Comparison of ENCODE assay signal across 13 mouse cellular contexts in genomic region chr2:164440314-164440713, GRCm38 (mm10). TPM values are rescaled to one million over a fixed set of nuclear protein-coding genes. Genes with fewer than 3 reads are reported as not detected.
DNase-seq lines count a peak whose midpoint lies in the region; ATAC-seq and TF ChIP-seq lines count a peak whose summit lies in the region.
"Had no signal": no experiment of that assay in that cellular context is flagged by ENCODE, and none has a peak within 500 bp of the region (broad histone marks: within the 10 kb centered on the region; RNA-seq: fewer than 3 reads in every experiment).

No protein-coding gene starts in this region.

- H3K36me3 ChIP-seq in intestine, postnatal 0 days (ENCODE audit: control insufficient read depth, insufficient read depth): no peaks in the 10 kb centered on the region
- no peaks in the 10 kb centered on the region for H3K36me3 ChIP-seq in liver, embryonic 16.5 days (ENCODE audit: control insufficient read depth, insufficient read depth)
- H3K36me3 ChIP-seq in myocyte (ENCODE audit: control insufficient read depth, insufficient read depth): no peaks in the 10 kb centered on the region
- H3K36me3 ChIP-seq in forebrain, embryonic 15.5 days: no peaks in the 10 kb centered on the region

- no peak for TF ChIP-seq CTCF in layer of hippocampus, adult 2 months (conservative IDR thresholded peaks at IDR 0.05)
- TF ChIP-seq CTCF in intestine, postnatal 0 days (IDR thresholded peaks at IDR 0.05; ENCODE audit: low read depth): no peak

- DNase-seq in layer of hippocampus, adult 2 months (ENCODE audit: low spot score in 2 of 2): no peak
- DNase-seq in layer of hippocampus, adult 18-20 months (ENCODE audit: low spot score in 2 of 2): no peak
- DNase-seq in natural killer cell, adult 2 months (ENCODE audit: low spot score in 2 of 2): no peak
- DNase-seq: cerebellum, postnatal 25 days; gastrocnemius, postnatal 25 days; heart, postnatal 14 days had no signal

- no peak overlapping the region for H3ac ChIP-seq in myocyte (ENCODE audit: control insufficient read depth, insufficient read length)

- no peaks in the 10 kb centered on the region for H3K27me3 ChIP-seq in intestine, postnatal 0 days (replicated peaks; ENCODE audit: control insufficient read depth, insufficient read depth, low read length)
- H3K27me3 ChIP-seq in liver, embryonic 16.5 days (ENCODE audit: control insufficient read depth, insufficient read depth, low read depth, low read length): peaks cover 21% of the 10 kb centered on the region
- no peaks in the 10 kb centered on the region for H3K27me3 ChIP-seq in myocyte (ENCODE audit: control insufficient read depth, insufficient read depth, insufficient read length)
- H3K27me3 ChIP-seq in forebrain, embryonic 15.5 days: peaks cover 8% of the 10 kb centered on the region; the same call in 1 of the 2 replicates

- WGBS in intestine, postnatal 0 days: 30% methylated on average over 5 of the region's 5 CpGs
- 59% methylated on average over 5 of the region's 5 CpGs for WGBS in liver, embryonic 16.5 days (ENCODE audit: insufficient replicate concordance)
- 73% methylated on average over 5 of the region's 5 CpGs for WGBS in forebrain, embryonic 15.5 days

- ATAC-seq in intestine, postnatal 0 days: no peak
- ATAC-seq in liver, embryonic 16.5 days (ENCODE audit: low read depth): no peak
- no peak for ATAC-seq in forebrain, embryonic 15.5 days (replicated peaks)
- ATAC-seq in monocyte, adult 5-6 weeks (replicated peaks; ENCODE audit: insufficient number of reproducible peaks, low FRiP score, low TSS enrichment, poor library complexity, severe bottlenecking): no peak

- H3K4me3 ChIP-seq in layer of hippocampus, adult 2 months: peak overlapping the region; percentile 51
- H3K4me3 ChIP-seq in intestine, postnatal 0 days (ENCODE audit: low read depth, low read length): peak overlapping the region; percentile 73
- H3K4me3 ChIP-seq in liver, embryonic 16.5 days (ENCODE audit: low read depth, low read length): peak overlapping the region; percentile 13; the same call in 1 of the 2 replicates
- peak overlapping the region; percentile 96 for H3K4me3 ChIP-seq in myocyte
- no peak overlapping the region for H3K4me3 ChIP-seq in forebrain, embryonic 15.5 days

- H3K4me1 ChIP-seq in intestine, postnatal 0 days (replicated peaks; ENCODE audit: control insufficient read depth, insufficient read depth, low read length): peaks cover 8% of the 10 kb centered on the region; the same call in 1 of the 2 replicates
- H3K4me1 ChIP-seq in liver, embryonic 16.5 days (ENCODE audit: control insufficient read depth, low read depth, low read length): no peaks in the 10 kb centered on the region; the same call in none of the 2 replicates
- peaks cover 17% of the 10 kb centered on the region for H3K4me1 ChIP-seq in forebrain, embryonic 15.5 days

- H3K4me2 ChIP-seq in intestine, postnatal 0 days (replicated peaks; ENCODE audit: low read depth): peak overlapping the region; percentile 89
- H3K4me2 ChIP-seq in liver, embryonic 16.5 days (ENCODE audit: low read depth, low read length): peak overlapping the region; percentile 43; the same call in 1 of the 2 replicates
- peak overlapping the region; percentile 82 for H3K4me2 ChIP-seq in myocyte (ENCODE audit: low read depth)
- no peak overlapping the region for H3K4me2 ChIP-seq in forebrain, embryonic 15.5 days (replicated peaks)

- peak overlapping the region; percentile 81 for H3K27ac ChIP-seq in layer of hippocampus, adult 2 months
- no peak overlapping the region for H3K27ac ChIP-seq in intestine, postnatal 0 days (ENCODE audit: low read depth, low read length)
- no peak overlapping the region for H3K27ac ChIP-seq in liver, embryonic 16.5 days (ENCODE audit: low read length)
- no peak overlapping the region for H3K27ac ChIP-seq in forebrain, embryonic 15.5 days (replicated peaks)

- H3K9me3 ChIP-seq in intestine, postnatal 0 days (ENCODE audit: control insufficient read depth): no peaks in the 10 kb centered on the region
- H3K9me3 ChIP-seq in liver, embryonic 16.5 days (replicated peaks; ENCODE audit: control insufficient read depth, low read length): no peaks in the 10 kb centered on the region
- no peaks in the 10 kb centered on the region for H3K9me3 ChIP-seq in forebrain, embryonic 15.5 days

- no peak overlapping the region for H3K9ac ChIP-seq in intestine, postnatal 0 days (ENCODE audit: low read depth, low read length)
- H3K9ac ChIP-seq in liver, embryonic 16.5 days (ENCODE audit: low read depth, low read length): no peak overlapping the region
- H3K9ac ChIP-seq in forebrain, embryonic 15.5 days (replicated peaks): no peak overlapping the region

- H3K79me2 ChIP-seq in myocyte (ENCODE audit: control insufficient read depth, insufficient read depth): peaks cover 72% of the 10 kb centered on the region

- TF ChIP-seq POLR2A in myocyte (IDR thresholded peaks at IDR 0.05; ENCODE audit: insufficient read length, low read depth): no peak

TF ChIP-seq in myocyte, 11 proteins besides CTCF, POLR2A, EP300 and RAD21:
- no peak for TF ChIP-seq E2F4 (IDR thresholded peaks at IDR 0.05; ENCODE audit: insufficient read depth)
- TF ChIP-seq TCF12 (IDR thresholded peaks at IDR 0.05; ENCODE audit: insufficient read depth, poor library complexity, severe bottlenecking): no peak
- no peak for TF ChIP-seq USF1 (IDR thresholded peaks at IDR 0.05; ENCODE audit: low read depth)
- no peak for TF ChIP-seq SRF (IDR thresholded peaks at IDR 0.05; ENCODE audit: control insufficient read depth, insufficient read length, low read depth)
- no peak for TF ChIP-seq REST (IDR thresholded peaks at IDR 0.05; ENCODE audit: insufficient read depth, insufficient read length)
- TF ChIP-seq CEBPB (IDR thresholded peaks at IDR 0.05; ENCODE audit: insufficient read depth, poor library complexity, severe bottlenecking): no peak
- no peak for TF ChIP-seq TCF3 (IDR thresholded peaks at IDR 0.05; ENCODE audit: insufficient read length, low read depth)

RNA-seq across cellular contexts. Expression of gene Sdc4, which starts 3.4 kb away (rescaled TPM):
- total RNA-seq in layer of hippocampus, adult 2 months (2021): 100 to 1,000 TPM; 122 to 137 TPM
- total RNA-seq in layer of hippocampus, adult 18-20 months (2021): 100 to 1,000 TPM; 122 to 140 TPM
- polyA plus RNA-seq in intestine, postnatal 0 days (2015; fragmentation: Nextera tagmentation; extraction: Ambion mirVana): 92.0 and 103 TPM in 2 replicates
- polyA plus RNA-seq in liver, embryonic 16.5 days (2015; fragmentation: Nextera tagmentation; extraction: Ambion mirVana): 70.1 and 72.5 TPM in 2 replicates
- polyA plus RNA-seq in myocyte (2012; fragmentation: generic; extraction: Trizol): 52.4 TPM
- 6.1 and 6.4 TPM in 2 replicates for polyA plus RNA-seq in forebrain, embryonic 15.5 days (2015; fragmentation: Nextera tagmentation; extraction: Ambion mirVana)
- total RNA-seq in monocyte, adult 5-6 weeks (2017): 14.1 to 26.0 TPM (median 16.6 TPM) in 3 replicates

RNA-seq across cellular contexts. Expression of gene Sys1, which starts 16.4 kb away (rescaled TPM):
- 10 to 100 TPM; 40.8 to 41.0 TPM for total RNA-seq in layer of hippocampus, adult 2 months (2021)
- total RNA-seq in layer of hippocampus, adult 18-20 months (2021): 10 to 100 TPM; 37.9 to 39.9 TPM
- 58.7 and 62.3 TPM in 2 replicates for polyA plus RNA-seq in intestine, postnatal 0 days (2015; fragmentation: Nextera tagmentation; extraction: Ambion mirVana)
- polyA plus RNA-seq in liver, embryonic 16.5 days (2015; fragmentation: Nextera tagmentation; extraction: Ambion mirVana): 24.5 and 24.8 TPM in 2 replicates
- polyA plus RNA-seq in myocyte (2012; fragmentation: generic; extraction: Trizol): 47.6 TPM
- 76.6 and 82.2 TPM in 2 replicates for polyA plus RNA-seq in forebrain, embryonic 15.5 days (2015; fragmentation: Nextera tagmentation; extraction: Ambion mirVana)
- total RNA-seq in monocyte, adult 5-6 weeks (2017): 17.0 to 30.1 TPM (median 24.9 TPM) in 3 replicates

RNA-seq across cellular contexts. Expression of gene Gm20458, which starts 20.5 kb away (rescaled TPM):
- total RNA-seq in layer of hippocampus, adult 2 months (2021): 1 to 10 TPM; 6.2 to 6.9 TPM
- 1 to 10 TPM; 5.4 to 9.9 TPM for total RNA-seq in layer of hippocampus, adult 18-20 months (2021)
- 21.4 and 29.1 TPM in 2 replicates for polyA plus RNA-seq in intestine, postnatal 0 days (2015; fragmentation: Nextera tagmentation; extraction: Ambion mirVana)
- 4.6 and 5.6 TPM in 2 replicates for polyA plus RNA-seq in liver, embryonic 16.5 days (2015; fragmentation: Nextera tagmentation; extraction: Ambion mirVana)
- 31.6 TPM for polyA plus RNA-seq in myocyte (2012; fragmentation: generic; extraction: Trizol)
- polyA plus RNA-seq in forebrain, embryonic 15.5 days (2015; fragmentation: Nextera tagmentation; extraction: Ambion mirVana): 6.0 and 6.9 TPM in 2 replicates
- 4.9 TPM in 1 of 3 replicates, not detected in the others for total RNA-seq in monocyte, adult 5-6 weeks (2017)

RNA-seq across cellular contexts. Expression of gene Trp53tg5, which starts 33.2 kb away (rescaled TPM):
- not detected for total RNA-seq in layer of hippocampus, adult 2 months (2021)
- total RNA-seq in layer of hippocampus, adult 18-20 months (2021): not detected
- not detected in 2 replicates for polyA plus RNA-seq in intestine, postnatal 0 days (2015; fragmentation: Nextera tagmentation; extraction: Ambion mirVana)
- not detected in 2 replicates for polyA plus RNA-seq in liver, embryonic 16.5 days (2015; fragmentation: Nextera tagmentation; extraction: Ambion mirVana)
- not detected for polyA plus RNA-seq in myocyte (2012; fragmentation: generic; extraction: Trizol)
- not detected in 2 replicates for polyA plus RNA-seq in forebrain, embryonic 15.5 days (2015; fragmentation: Nextera tagmentation; extraction: Ambion mirVana)
- total RNA-seq in monocyte, adult 5-6 weeks (2017): 0.68 TPM in 1 of 3 replicates, not detected in the others
- total RNA-seq: gastrocnemius, postnatal 25 days; heart, postnatal 14 days; left cerebral cortex, postnatal 14 days had no signal
- polyA plus RNA-seq: forebrain, embryonic 11.5 days had no signal

RNA-seq across cellular contexts. Expression of gene Matn4, which starts 35.4 kb away (rescaled TPM):
- total RNA-seq in layer of hippocampus, adult 2 months (2021): 10 to 100 TPM; 10.3 to 11.2 TPM
- 10 to 100 TPM; 11.0 to 11.2 TPM for total RNA-seq in layer of hippocampus, adult 18-20 months (2021)
- 1.9 and 2.4 TPM in 2 replicates for polyA plus RNA-seq in intestine, postnatal 0 days (2015; fragmentation: Nextera tagmentation; extraction: Ambion mirVana)
- 0.09 and 0.12 TPM in 2 replicates for polyA plus RNA-seq in liver, embryonic 16.5 days (2015; fragmentation: Nextera tagmentation; extraction: Ambion mirVana)
- polyA plus RNA-seq in myocyte (2012; fragmentation: generic; extraction: Trizol): 0.01 TPM
- polyA plus RNA-seq in forebrain, embryonic 15.5 days (2015; fragmentation: Nextera tagmentation; extraction: Ambion mirVana): 0.94 and 1.1 TPM in 2 replicates
- total RNA-seq in monocyte, adult 5-6 weeks (2017): not detected in 3 replicates
- polyA plus RNA-seq: forebrain, embryonic 11.5 days had no signal
